Mouse (Mus musculus): Measurements from ENCODE around the gene Nmt1. TPM values are rescaled to one million over a fixed set of nuclear protein-coding genes. Genes with fewer than 3 reads are reported as not detected.

The Nmt1 gene
- polyA plus RNA-seq, 1 experiment from 2014 or later = 58.4 TPM

DNA sequence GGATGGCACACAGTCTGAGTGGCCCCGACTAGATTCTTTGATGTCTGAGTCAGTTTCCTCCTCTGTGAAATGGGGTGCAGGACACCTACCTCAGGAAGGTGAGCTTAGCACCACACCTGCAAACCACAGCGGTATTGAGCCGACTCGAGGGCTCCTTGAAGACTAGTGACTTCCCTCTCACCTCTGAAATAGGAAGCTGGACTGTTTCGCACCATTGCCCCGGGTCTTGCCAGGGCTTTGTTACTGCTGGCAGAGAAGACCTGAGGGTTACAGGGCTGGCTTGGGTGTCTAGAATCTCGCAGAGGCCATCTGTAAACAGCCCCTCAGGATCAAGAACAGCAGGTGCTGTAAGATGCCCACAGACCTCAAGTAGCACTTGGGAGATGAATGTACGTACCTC lies 72.4 kb downstream of the Nmt1 start:
- no peak for DNase-seq (ENCODE audit: low spot score)
- Histone ChIP-seq H3K4me1 (peaks cover 76% of the 10 kb centered on the region), H3K36me3 (no peaks in the 10 kb centered on the region), H3K4me3 (no peak overlapping the region), H3K27ac (no peak overlapping the region), H3K9me3 (no peaks in the 10 kb centered on the region), H3K27me3 (ENCODE audit: insufficient read depth, poor library complexity, severe bottlenecking) (peaks cover 44% of the 10 kb centered on the region)
- WGBS = 74% methylated on average over 8 of the region's 8 CpGs

DNA sequence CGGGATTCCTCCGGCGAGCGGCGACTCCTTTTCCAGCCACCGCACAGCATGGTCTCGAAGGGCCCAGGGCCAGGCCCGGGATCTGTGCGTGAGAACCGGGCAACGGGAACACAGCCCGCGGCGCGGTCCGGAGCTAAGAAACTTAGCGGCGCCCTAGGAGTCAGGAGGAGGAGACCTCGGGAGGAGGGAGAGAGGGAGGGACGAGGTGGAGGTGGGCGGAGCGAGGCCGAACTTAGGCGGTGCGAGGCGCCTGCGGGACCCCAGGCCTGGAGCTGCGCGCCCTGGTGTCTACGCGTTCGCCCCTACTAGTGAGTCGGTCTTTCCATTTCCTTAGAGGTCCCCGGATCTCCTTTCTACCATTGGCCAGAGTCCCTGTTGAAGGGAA lies 73.5 kb downstream of the Nmt1 start, which contains the start of the genes Plcd3 and Acbd4:
TSS of gene Plcd3 (minus strand) at position 178 of the 385 bp plus-strand sequence.
TSS of gene Acbd4 (plus strand) at position 202 of the 385 bp plus-strand sequence.
- Histone ChIP-seq H3K27me3 (ENCODE audit: insufficient read depth, poor library complexity, severe bottlenecking) (peaks cover 51% of the 10 kb centered on the region), H3K36me3 (no peaks in the 10 kb centered on the region), H3K27ac (peak within 1 kb of the TSS; percentile 83), H3K9me3 (no peaks in the 10 kb centered on the region), H3K4me3 (peak within 1 kb of the TSS; percentile 64), H3K4me1 (peaks cover 72% of the 10 kb centered on the region)
- under 1% methylated on average over 34 of the region's 34 CpGs for WGBS
- DNase-seq (ENCODE audit: low spot score) = no peak

DNA sequence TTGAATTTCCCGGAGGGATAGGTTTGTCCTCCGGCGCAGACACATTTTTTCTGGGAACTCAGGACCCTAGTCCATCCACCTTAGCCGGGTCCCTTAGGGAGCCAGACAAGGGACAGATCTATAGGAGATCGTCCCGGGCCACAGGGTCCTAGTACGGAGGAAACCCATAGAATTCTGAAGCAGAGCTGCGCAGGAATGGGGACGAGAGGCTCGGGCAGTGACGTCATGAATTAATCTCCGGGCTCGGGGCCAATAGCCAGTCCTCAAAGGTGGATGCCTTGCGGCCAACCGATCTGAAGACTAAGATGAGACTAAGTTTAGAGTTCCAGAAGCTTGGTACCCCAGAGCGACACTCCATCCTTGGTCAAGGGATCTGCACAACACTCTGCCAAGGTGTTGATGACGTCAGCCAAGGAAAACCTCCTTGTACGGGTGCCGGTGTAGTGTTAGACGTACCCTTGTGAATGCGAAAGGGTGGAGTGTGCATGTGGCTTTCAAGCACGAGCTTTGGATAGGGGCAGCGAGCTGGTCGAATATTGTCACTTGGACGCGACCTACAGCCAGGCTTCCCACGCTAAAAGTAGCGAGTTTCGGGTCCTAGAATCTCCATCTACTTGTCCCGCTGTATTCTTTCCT lies 74.0 kb downstream of the Nmt1 start:
- no peak for DNase-seq (ENCODE audit: low spot score)
- Histone ChIP-seq H3K4me1 (peaks cover 67% of the 10 kb centered on the region), H3K27ac (peak overlapping the region; percentile 83), H3K9me3 (no peaks in the 10 kb centered on the region), H3K27me3 (ENCODE audit: insufficient read depth, poor library complexity, severe bottlenecking) (peaks cover 51% of the 10 kb centered on the region), H3K4me3 (peak overlapping the region; percentile 64), H3K36me3 (no peaks in the 10 kb centered on the region)
- WGBS = 4% methylated on average over 30 of the region's 30 CpGs

DNA sequence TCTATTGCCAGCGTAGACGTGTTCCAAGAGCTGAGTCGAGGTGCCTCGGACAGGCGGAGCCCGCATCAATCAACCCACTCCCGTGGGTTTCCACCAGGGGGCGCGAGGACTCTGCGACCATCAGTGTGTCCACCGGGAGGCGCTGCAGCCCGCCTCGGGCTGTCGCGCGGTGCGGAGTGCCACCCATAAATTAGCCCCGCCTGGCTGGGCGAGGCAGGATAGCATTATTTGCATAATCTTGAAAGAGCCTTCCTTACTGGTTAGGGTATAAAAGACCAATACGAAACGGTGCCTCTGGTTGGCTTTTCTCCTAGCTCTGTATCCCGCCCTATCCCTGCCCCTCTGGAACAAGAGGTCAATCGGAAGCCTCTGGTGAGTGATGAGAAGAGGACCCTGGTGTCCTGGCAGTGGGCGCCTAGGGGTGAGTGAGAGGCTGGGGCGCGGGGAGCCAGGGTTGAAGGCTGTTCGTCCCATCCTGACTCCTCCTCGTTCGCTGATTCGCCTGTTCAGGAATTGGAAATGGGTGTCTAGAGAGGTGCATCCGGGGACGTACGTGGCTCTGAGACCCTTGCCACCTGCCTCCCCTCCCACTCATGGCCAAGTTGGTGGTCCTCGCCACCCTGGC lies 74.8 kb downstream of the Nmt1 start:
- Histone ChIP-seq H3K4me1 (peaks cover 59% of the 10 kb centered on the region), H3K27me3 (ENCODE audit: insufficient read depth, poor library complexity, severe bottlenecking) (peaks cover 51% of the 10 kb centered on the region), H3K9me3 (no peaks in the 10 kb centered on the region), H3K4me3 (peak overlapping the region; percentile 64), H3K36me3 (no peaks in the 10 kb centered on the region), H3K27ac (peak overlapping the region; percentile 83)
- 1% methylated on average over 35 of the region's 35 CpGs for WGBS
- DNase-seq (ENCODE audit: low spot score) = peak; percentile 97

DNA sequence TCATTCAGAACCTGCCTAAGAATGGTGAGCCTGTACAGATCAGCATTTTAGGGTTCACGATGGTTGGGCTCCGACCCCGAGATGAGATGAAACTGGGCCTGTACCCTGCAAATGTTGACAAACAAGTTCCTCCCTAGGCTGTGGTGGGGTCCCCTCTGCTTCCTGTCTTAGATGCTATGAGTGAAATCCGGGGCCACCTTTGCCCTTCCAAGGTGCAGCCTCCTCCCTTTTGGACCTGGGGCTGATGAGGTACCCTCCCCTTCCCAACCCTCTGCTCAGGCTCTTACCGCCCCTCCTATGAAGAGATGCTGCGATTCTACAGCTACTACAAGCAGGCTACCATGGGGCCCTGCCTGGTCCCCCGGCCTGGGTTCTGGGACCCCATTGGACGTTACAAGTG lies 75.6 kb downstream of the Nmt1 start:
- H3K36me3 ChIP-seq = no peaks in the 10 kb centered on the region
- WGBS = 45% methylated on average over 8 of the region's 8 CpGs
- H3K9me3 ChIP-seq = no peaks in the 10 kb centered on the region
- H3K4me3 ChIP-seq = peak overlapping the region; percentile 64
- H3K27ac ChIP-seq = no peak overlapping the region
- peaks cover 54% of the 10 kb centered on the region for H3K4me1 ChIP-seq
- peaks cover 51% of the 10 kb centered on the region for H3K27me3 ChIP-seq (ENCODE audit: insufficient read depth, poor library complexity, severe bottlenecking)
- no peak for DNase-seq (ENCODE audit: low spot score)

DNA sequence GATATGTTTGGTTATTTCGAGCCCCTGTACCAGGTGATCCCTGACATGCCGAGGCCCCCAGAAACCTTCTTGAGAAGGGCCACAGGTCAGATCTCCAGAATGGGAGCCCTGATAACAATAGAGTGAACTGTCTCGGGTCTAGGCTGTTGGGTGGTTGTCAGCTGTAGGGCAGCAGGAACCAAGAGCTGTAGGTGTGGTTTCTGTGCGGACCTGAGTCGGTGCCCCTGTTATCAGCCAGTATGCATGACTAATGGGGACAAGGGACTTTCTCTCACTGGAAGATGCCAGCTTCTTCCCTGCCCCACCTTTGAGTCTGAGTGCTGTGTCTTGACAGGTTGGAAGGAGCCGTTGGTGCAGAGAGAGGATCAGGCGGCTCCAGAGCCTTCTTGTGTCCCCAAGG lies 76.5 kb downstream of the Nmt1 start:
- Histone ChIP-seq H3K4me3 (no peak overlapping the region), H3K36me3 (no peaks in the 10 kb centered on the region), H3K4me1 (peaks cover 45% of the 10 kb centered on the region), H3K9me3 (no peaks in the 10 kb centered on the region), H3K27ac (no peak overlapping the region), H3K27me3 (ENCODE audit: insufficient read depth, poor library complexity, severe bottlenecking) (peaks cover 45% of the 10 kb centered on the region)
- no peak for DNase-seq (ENCODE audit: low spot score)
- WGBS = 67% methylated on average over 7 of the region's 7 CpGs

DNA sequence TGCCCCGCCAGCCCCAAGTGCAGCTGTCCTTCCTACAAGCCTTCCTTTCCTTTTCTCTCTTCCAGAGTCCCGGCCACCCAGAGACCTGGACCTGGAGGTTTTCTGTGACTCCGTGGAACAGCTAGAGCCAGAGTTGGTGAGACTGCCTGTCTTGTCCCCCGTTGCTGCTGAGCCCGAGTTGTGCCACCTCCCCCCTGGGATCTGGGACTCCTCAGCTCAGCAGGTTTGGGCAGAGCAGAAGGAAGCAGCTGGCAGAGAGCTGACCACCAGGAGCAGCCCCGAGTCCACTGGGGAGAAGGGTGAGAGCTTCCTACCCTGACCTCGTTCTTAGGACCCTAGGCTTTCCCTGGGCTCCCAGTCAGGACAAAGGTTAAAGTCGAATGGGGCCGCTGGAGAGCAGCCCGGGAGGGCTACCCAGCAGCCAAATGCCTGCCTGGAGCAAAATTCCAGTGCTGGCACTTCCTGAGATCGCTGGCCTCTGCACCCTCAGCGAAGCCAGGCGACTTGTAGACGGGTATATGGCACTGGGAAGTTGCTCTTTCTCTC lies 77.3 kb downstream of the Nmt1 start:
- no peak overlapping the region for H3K4me3 ChIP-seq
- H3K36me3 ChIP-seq = no peaks in the 10 kb centered on the region
- H3K27ac ChIP-seq = peak overlapping the region; percentile 53; the same call in 1 of the 2 replicates
- peaks cover 37% of the 10 kb centered on the region for H3K27me3 ChIP-seq (ENCODE audit: insufficient read depth, poor library complexity, severe bottlenecking)
- H3K9me3 ChIP-seq = no peaks in the 10 kb centered on the region
- peaks cover 42% of the 10 kb centered on the region for H3K4me1 ChIP-seq
- no peak for DNase-seq (ENCODE audit: low spot score)
- WGBS = 52% methylated on average over 14 of the region's 14 CpGs

DNA sequence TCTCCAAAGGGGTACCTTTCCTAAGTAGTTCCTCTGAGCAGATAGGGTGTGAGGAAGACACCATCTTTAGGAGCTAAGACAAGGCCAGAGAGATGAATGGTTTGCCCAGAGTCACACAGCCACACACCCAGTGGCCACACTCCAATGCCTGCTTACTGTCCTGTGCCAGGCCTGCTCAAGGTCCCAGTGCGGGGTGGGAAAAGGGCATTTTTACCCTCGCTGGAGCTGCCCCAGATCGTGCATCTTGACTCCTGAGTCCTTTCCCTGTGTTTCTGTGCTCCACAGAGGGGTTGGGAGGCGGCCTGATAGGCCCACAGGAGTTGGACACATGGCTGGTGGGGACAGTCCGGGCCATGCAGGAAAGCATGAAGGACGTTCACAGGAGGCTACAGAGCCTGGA lies 77.8 kb downstream of the Nmt1 start:
- peaks cover 41% of the 10 kb centered on the region for H3K4me1 ChIP-seq
- no peaks in the 10 kb centered on the region for H3K9me3 ChIP-seq
- 76% methylated on average over 6 of the region's 6 CpGs for WGBS
- H3K36me3 ChIP-seq = no peaks in the 10 kb centered on the region
- H3K27ac ChIP-seq = 0 out of 2 replicates have a peak overlapping the region, but pooled peaks have one; percentile 53
- no peak for DNase-seq (ENCODE audit: low spot score)
- H3K4me3 ChIP-seq = no peak overlapping the region
- H3K27me3 ChIP-seq (ENCODE audit: insufficient read depth, poor library complexity, severe bottlenecking) = peaks cover 32% of the 10 kb centered on the region

DNA sequence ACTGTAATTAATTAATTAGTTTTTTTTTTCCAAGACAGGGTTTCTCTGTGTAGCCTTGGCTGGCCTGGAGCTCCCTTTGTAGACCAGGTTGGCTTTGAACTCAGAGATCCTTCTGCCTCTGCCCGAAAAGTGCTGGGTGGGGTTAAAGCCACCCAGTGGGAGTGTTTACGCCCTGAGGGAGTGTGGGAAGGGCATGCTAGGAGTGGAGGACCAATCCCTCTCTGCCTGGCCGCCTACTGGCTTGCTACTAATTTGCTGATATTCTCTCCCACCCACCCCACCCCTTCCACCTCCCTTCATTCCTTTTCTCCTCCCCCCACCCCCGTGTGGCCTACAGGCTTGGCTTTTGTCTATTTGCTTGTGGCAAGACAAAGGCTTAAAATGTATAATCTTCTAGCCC lies 78.4 kb downstream of the Nmt1 start:
- Histone ChIP-seq H3K27ac (no peak overlapping the region), H3K4me3 (no peak overlapping the region), H3K4me1 (peaks cover 40% of the 10 kb centered on the region), H3K9me3 (no peaks in the 10 kb centered on the region), H3K36me3 (no peaks in the 10 kb centered on the region), H3K27me3 (ENCODE audit: insufficient read depth, poor library complexity, severe bottlenecking) (peaks cover 32% of the 10 kb centered on the region)
- no peak for DNase-seq (ENCODE audit: low spot score)
- 63% methylated on average over 4 of the region's 4 CpGs for WGBS

DNA sequence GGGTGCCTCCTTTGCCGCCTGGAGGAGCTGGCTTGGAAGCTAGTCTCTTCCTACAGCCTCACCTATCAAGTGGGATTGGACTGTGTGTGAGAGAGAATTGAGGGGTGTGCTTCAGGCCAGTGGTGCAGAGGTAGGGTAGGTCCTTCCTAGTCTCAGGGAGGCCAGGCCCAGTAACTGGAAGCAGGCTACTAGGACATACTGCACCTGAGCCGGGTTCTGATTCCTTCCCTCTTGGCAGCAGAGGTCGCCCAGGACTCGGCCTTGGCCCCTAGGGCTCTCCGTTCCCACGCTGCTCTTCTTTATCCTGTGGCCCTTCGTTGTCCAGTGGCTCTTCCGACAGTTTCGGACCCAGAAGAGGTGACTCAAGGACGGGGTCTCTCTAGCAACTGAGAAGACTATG lies 83.3 kb downstream of the Nmt1 start:
- Histone ChIP-seq H3K27me3 (ENCODE audit: insufficient read depth, poor library complexity, severe bottlenecking) (peaks cover 7% of the 10 kb centered on the region; the same call in 1 of the 2 replicates), H3K27ac (peak overlapping the region; percentile 85), H3K9me3 (no peaks in the 10 kb centered on the region), H3K4me3 (peak overlapping the region; percentile 63), H3K4me1 (peaks cover 28% of the 10 kb centered on the region), H3K36me3 (no peaks in the 10 kb centered on the region)
- DNase-seq (ENCODE audit: low spot score) = no peak
- WGBS = 12% methylated on average over 10 of the region's 10 CpGs

DNA sequence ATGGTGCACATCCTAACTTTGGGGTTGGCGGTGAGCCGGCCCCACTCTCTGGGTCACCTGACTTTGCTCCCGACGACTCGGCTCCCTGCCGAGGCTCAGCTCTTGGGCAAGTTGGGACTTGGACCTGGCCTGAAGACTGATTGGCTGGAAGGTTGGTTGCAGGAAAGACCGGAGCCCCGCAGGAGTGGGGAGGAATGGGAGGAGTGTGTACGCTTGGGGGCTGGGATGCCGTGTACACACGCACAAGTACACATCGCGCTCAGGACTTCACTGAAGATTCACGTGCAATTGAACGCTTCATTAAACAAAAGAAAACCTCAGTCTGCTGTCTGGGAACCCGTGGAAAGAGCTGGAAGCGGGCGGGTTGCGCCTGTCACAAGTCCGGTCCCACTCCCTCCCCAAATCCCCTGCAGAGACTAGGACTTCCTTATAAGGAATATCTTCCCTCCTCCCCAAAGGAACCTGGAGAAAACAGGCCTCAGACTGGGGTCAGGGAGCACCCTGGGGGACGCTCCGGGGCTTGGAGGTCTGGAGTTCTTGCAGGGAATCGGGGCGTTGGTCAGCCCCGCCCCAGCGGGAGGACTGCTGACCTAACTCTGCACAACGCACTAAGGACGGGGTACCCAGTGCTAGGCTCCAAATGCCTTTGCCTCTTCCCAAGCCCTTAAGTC lies 84.0 kb downstream of the Nmt1 start:
- Histone ChIP-seq H3K27ac (peak overlapping the region; percentile 85), H3K4me3 (peak overlapping the region; percentile 63)
- WGBS = under 1% methylated on average over 28 of the region's 28 CpGs

DNA sequence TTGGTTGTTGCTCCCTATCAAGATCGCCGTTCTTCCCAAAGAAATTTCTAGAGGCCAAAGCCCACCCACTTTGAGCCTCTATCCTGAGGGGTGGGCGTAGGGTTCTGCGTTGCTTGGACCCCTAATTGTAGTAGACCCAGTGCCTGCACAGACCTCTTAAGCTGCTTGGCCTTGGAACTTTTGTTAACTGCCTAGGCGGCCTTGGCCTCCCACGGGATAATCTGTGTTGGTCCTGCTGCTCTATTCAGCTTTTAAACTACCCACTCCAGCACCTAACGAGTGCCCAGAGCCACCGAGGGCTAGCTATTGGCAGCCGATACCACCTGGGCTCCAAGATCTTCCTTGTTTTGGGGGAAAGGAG lies 84.5 kb downstream of the Nmt1 start:
- Histone ChIP-seq H3K4me3 (peak overlapping the region; percentile 63), H3K4me1 (peaks cover 37% of the 10 kb centered on the region), H3K27ac (peak overlapping the region; percentile 85), H3K27me3 (ENCODE audit: insufficient read depth, poor library complexity, severe bottlenecking) (peaks cover 7% of the 10 kb centered on the region; the same call in 1 of the 2 replicates), H3K9me3 (no peaks in the 10 kb centered on the region), H3K36me3 (no peaks in the 10 kb centered on the region)
- WGBS = 13% methylated on average over 9 of the region's 9 CpGs
- no peak for DNase-seq (ENCODE audit: low spot score)

More for the DNA sequence above, 84.0 kb downstream of the Nmt1 start:
- Histone ChIP-seq H3K36me3 (no peaks in the 10 kb centered on the region), H3K4me1 (peaks cover 32% of the 10 kb centered on the region), H3K27me3 (ENCODE audit: insufficient read depth, poor library complexity, severe bottlenecking) (peaks cover 7% of the 10 kb centered on the region; the same call in 1 of the 2 replicates), H3K9me3 (no peaks in the 10 kb centered on the region)
- DNase-seq (ENCODE audit: low spot score) = peak; percentile 76

DNA sequence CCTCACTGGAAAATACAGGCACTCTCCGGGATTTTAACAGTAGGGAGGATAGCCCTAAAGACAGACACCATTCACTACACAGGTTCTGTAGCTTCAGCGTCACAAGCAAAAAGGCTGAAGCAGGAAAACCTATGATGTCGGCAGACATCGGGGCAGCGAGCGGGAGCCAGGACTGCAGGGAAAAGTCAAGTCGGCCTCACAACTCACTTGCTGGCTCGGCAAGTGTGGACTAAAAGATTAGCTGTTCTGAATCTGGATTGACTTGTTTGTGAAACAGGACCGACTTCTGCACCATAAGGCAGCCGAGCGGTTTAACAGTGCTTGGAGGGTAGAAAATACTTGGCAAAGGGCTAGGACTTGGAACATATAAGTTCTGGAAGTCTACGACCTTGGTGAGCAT lies 85.0 kb downstream of the Nmt1 start:
- Histone ChIP-seq H3K4me3 (no peak overlapping the region; the same call in 1 of the 2 replicates), H3K27ac (peak overlapping the region; percentile 85; the same call in 1 of the 2 replicates)

More for the DNA sequence above, 85.0 kb downstream of the Nmt1 start:
- H3K27me3 ChIP-seq (ENCODE audit: insufficient read depth, poor library complexity, severe bottlenecking) = peaks cover 7% of the 10 kb centered on the region; the same call in 1 of the 2 replicates
- no peak for DNase-seq (ENCODE audit: low spot score)
- H3K9me3 ChIP-seq = no peaks in the 10 kb centered on the region
- no peaks in the 10 kb centered on the region for H3K36me3 ChIP-seq
- WGBS = 36% methylated on average over 12 of the region's 12 CpGs
- peaks cover 40% of the 10 kb centered on the region for H3K4me1 ChIP-seq

Measured in heart, embryonic 10.5 days (tissue).